Mouse (Mus musculus): Measurements from ENCODE around the gene Eif3k. TPM values are rescaled to one million over a fixed set of nuclear protein-coding genes. Genes with fewer than 3 reads are reported as not detected.
A peak's percentile ranks its signal among the peaks of the same experiment; 100 is the strongest.

The Eif3k gene
- 100 to 1,000 TPM; 159 to 163 TPM for total RNA-seq (2021)

DNA sequence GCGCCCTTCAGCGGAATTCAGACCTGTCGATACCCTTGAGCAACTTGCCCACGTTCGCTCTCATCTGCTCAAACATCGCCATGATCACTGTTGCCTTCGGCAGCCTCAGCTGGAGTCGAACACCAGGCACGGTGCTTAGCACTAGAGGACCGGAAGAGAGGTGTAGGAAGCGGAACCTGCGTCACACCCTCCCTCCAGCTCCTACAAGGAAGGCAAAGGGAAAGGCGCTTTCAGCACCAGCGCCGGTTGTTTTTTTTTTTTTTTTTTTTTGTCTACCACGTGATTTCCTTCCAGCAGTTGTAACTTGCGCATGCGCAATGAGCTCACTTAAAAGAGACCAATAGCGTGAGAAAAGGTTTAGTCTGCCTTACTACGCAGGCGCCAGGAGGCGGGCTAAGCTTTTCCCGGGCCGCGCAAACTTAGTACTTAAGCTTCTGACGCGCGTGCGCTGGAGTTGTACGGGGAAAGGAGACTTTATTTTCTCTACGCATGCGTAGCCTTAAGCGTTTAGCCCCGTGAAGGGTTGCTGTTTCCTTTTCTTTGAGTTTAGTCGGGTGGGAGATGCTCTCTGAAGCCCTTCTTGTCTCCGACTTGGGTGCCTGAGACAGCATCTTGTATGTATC is at the start of gene Eif3k, which contains the start of gene Map4k1:
Eif3k (minus strand) TSS at position 214 of the 623 bp plus-strand sequence.
Map4k1 (plus strand) TSS at position 400 of the 623 bp plus-strand sequence.
- peak; percentile 91 to 92 for DNase-seq

GRCm38 (mm10) chr7:29029690-29030656 is 48.3 kb upstream of the Eif3k start:
- intact Hi-C loops (cut with DNase I): loop anchor here (10.0 kb wide), 1 partner anchor 135 kb away; no protein-coding TSS in a partner anchor
- DNase-seq: no peak

More for the DNA sequence above, at the start of gene Eif3k, which contains the start of gene Map4k1:
- intact Hi-C loops (cut with DNase I): loop anchor here (5.0 kb wide), 1 partner anchor 251 kb away; the partner anchor contains the start of gene Kcnk6

DNA sequence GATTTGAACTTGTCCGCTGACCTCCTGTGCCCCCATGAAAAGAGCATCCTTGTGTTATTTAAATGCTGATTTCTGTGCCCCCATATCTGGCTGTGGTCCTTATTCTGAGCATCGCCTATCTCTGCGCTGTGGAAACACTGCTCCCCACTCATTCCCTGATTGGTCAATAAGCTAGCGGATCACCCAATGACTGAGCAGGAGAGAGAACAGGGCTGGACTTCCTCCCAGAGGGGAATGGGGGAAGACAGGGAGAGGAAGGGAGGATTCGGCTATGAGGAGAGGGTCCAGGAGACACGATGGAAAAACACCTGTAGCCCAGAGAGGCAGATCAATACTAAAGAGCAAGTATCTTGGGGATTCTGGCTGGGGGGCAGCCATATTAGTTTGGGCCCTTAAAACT is 47.1 kb upstream of the Eif3k start:
- intact Hi-C loops (cut with DNase I): no loop called here

DNA sequence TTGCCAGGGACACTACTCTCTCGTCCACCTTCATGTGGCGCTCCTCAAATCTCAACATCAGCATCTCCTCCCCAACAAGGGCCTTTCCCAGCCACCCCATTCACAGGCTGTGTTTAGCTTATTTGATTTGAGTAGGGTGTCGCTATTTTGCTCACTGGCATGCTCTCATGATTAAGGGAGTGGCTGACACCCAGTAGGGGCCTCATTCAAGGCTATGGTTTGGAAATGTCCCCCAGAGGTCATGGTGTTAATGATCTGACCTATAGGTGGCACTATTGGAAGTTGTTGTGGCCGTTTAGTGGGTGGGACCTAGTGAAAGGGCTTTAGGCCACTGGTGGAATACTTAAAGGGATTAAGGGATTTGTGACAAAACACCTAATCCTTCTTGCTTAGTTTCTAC is 45.1 kb upstream of the Eif3k start:
- intact Hi-C loops (cut with DNase I): no loop called here
- DNase-seq: no peak

More for the DNA sequence above, 47.1 kb upstream of the Eif3k start:
- no peak for DNase-seq

DNA sequence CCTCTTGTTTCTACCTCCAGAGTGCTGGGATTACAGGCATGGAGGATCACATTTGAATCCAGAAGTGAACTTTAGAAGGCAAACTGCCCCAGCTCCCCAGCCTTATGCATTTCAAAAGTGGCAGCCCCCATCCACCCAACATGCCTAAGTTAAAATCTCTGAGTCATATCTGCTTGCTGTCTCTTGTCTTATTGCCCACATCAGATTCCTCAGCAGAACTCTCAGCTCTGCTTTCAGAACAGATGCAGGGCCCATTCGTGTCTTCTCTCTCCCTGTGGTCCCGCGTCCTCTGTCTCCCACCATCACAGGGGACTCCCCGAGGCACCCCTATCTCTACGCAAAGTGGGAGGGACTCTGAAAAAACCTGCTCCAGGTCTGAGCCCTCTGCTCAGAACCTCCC is 44.5 kb upstream of the Eif3k start:
- intact Hi-C loops (cut with DNase I): no loop called here
- DNase-seq: no peak

GRCm38 (mm10) chr7:29025566-29025965 is 43.9 kb upstream of the Eif3k start:
- DNase-seq: no peak
- intact Hi-C loops (cut with DNase I): no loop called here

DNA sequence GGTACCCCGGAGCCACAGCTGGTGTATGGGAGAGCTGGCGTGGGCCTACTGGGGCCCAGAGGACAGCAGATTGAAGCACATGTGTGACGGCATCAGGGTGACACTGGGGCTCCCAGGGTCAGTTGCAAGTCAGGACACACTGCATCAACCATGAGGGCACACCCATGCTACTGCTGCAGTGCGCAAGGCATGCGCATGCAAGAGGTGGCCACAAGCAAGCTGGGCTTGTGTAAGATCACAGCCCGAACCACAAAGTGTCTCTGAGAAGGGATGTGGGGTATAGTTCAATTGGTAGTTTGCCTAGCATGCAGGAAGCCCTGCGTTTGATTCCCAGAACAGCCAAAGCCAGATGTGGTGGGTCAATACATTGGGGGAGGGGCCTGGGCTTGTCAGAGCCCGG is 41.9 kb upstream of the Eif3k start:
- intact Hi-C loops (cut with DNase I): no loop called here
- DNase-seq: no peak

DNA sequence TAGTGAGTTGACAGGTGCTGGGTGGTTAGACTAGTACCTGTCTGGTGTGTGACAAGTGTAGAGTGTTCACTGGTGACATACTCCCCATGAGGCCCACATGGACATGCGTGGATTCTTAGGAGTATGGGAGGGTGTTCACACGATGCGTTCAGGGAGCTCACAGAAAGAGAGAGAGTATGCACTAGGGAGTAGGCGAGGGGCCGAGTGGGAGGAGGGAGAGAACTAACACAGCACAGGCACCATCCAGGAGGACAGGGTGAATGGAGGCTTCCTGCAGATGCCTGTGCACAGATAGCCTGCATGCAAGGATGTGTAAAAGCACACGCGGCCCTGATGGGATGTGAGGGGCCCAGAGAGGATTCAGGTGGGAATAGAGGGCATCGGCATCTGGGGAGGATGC is 40.8 kb upstream of the Eif3k start:
- intact Hi-C loops (cut with DNase I): no loop called here
- no peak for DNase-seq

GRCm38 (mm10) chr7:29019447-29020220 is 38.0 kb upstream of the Eif3k start:
- no peak for DNase-seq
- intact Hi-C loops (cut with DNase I): no loop called here

DNA sequence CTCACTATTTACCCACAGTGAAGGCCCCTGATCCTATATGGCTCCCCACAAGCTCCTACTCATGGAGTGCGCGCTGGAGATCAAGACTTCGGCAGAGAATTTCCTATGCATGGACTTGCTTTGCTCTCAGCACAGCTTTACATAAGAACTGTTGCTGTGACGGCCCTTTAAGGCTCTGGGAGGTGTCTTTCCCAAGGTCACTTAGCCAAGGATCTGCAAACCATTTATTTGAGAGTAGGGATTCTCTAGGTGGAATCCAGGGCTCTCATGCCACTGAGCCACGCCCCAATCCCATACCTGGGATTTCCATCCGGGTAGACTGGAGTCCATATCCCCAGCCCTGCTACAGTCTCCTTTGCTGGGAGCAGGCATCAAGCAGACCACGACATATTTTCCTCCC is 35.6 kb upstream of the Eif3k start:
- DNase-seq: no peak
- intact Hi-C loops (cut with DNase I): no loop called here

- no peak for DNase-seq
Measured at GRCm38 (mm10) chr7:29016440-29016839, 34.8 kb upstream of the Eif3k start.

DNA sequence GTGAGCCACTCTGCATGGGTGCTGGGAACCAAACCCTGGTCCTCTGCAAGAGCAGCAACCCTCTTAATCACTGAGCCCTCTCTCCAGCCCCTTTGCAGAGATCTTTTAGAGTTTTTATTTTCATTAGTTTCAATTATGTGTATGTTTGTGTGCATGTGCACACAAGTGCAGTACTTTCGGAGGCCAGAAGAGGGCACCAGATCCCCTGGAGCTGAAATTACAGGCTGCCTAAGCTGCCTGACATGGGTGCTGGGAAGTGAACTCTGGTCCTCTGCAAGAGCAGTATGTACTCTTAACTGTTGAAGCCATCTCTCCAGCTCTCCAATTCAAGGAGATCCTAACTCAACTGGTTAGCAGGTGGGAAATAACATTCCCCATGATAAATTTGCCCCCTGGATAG is 33.3 kb upstream of the Eif3k start:
- no peak for DNase-seq
- intact Hi-C loops (cut with DNase I): no loop called here

More at GRCm38 (mm10) chr7:29016440-29016839, 34.8 kb upstream of the Eif3k start:
- intact Hi-C loops (cut with DNase I): no loop called here

- intact Hi-C loops (cut with DNase I): no loop called here
- no peak for DNase-seq
Measured at GRCm38 (mm10) chr7:29008714-29009113, 27.1 kb upstream of the Eif3k start.

- no peak for DNase-seq
- intact Hi-C loops (cut with DNase I): no loop called here
Measured at GRCm38 (mm10) chr7:29008171-29008570, 26.5 kb upstream of the Eif3k start.

- no peak for DNase-seq
- intact Hi-C loops (cut with DNase I): no loop called here
Measured at GRCm38 (mm10) chr7:29007224-29008101, 25.8 kb upstream of the Eif3k start.

DNA sequence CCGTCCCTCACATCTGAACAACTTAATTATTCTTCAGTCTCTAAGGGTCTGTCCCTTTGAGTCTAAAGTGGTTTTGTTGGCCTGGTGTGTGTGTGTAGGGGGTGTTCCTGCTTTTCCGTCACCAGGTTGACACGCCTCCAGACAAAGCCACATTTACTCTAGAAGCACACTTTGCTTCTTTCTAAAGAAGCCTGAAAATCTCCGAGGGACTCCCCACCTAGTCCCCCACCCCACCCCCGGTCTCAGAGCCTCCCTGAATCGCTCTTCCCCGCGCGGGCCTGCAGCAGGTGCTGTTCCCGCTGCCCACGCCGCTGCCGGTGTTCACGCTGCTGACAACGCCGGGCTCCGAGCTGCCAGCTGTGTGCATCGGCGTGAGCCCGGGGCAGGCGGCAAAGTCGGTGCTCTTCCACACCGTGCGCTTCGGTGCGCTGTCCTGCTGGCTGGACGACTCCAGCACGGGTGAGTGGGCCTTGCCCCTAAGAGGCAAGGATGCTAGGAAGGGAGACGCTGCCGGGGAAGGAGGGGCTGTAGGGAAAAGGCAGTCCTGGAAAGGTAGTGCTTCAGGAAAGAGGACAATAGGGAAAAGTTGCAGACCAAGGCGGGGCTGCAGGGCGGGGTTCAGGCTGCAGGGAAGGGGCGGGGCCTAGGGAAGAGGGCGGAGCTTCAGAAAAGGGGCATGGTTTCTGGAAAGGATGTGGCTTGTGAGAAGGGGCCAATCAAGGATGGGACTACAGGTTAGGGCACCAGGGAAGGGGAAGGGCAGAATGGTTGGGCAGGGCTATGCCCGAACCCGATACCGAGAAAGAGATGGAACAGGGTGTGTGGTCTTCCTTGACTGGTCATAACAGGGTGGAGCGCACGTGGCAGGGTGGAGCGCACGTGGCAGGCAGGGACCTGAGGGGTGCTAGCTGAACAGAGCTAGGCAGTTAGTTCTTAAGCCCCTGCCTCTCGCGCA is 19.3 kb upstream of the Eif3k start:
- intact Hi-C loops (cut with DNase I): no loop called here
- peak; percentile 41 to 63 for DNase-seq

DNA sequence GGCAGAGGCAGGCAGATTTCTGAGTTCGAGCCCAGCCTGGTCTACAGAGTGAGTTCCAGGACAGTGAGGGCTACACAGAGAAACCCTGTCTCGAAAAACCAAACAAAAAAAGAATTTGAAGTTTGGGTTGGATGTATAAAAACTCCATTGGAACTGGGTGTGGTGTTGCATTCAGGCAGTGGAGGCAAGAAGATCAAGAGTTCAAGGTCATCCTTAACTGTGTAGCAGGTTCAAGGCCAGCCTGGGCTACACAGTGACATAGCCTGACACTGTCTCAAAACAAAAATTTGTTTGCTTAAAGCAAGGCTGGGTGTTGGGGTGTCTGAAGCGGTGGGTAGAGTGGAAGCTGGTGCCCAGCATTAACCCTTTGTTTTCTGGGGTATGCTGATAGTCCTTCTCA is 11.7 kb upstream of the Eif3k start:
- no peak for DNase-seq
- intact Hi-C loops (cut with DNase I): no loop called here

- no peak for DNase-seq
- intact Hi-C loops (cut with DNase I): no loop called here
Measured at GRCm38 (mm10) chr7:28992997-28993396, 11.3 kb upstream of the Eif3k start.

DNA sequence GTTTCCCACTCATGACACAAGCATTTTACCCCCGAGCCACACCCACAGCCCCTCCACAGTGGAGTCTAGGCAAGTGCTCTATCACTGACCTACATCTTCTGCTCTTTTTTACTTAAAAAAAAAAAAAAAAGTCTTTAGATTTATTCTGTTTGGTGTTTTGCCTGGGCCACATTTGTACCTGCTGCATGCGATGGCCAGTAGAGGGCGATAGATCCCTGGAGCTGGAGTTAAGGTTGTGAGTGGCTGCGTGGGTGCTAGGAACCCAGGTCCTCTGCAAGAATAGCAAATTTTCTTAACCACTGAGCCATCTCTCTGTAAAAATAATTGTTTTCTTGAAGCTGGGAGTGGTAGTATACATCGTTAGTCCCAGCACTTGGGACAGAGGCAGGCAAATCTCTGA is 10.0 kb upstream of the Eif3k start:
- intact Hi-C loops (cut with DNase I): no loop called here
- no peak for DNase-seq
